Mouse (Mus musculus): ENCODE measurements around the gene C77080.

Gene C77080

GRCm38 (mm10) chr4:129261196-129261595 is at the start of gene C77080:
Gene C77080 (minus strand): TSS chr4:129261404.
- in situ Hi-C loops (cut with MboI) = no loop called here

- in situ Hi-C loops (cut with MboI) = no loop called here
Observed at GRCm38 (mm10) chr4:129307936-129308335, 46.7 kb upstream of the C77080 start.

DNA sequence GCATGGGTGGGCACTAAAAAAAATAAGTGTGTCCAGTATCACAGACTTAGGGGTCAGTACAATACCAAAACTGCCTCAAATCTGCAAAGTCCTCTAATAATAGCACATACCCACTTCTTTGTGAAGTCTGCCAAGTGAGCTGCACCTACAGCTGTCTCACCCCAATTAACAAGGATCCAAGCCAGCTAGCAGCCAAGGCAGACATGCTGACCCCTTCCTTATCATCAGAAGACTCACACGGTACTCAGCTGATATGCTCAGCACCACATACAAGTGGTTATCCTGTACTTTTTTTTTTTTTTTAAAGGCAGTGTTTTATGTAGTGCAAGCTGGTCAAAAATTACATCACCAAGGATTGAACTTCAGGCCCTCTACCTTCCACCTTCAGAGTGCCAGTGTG is 43.1 kb upstream of the C77080 start:
- in situ Hi-C loops (cut with MboI) = no loop called here

- in situ Hi-C loops (cut with MboI) = no loop called here
Observed at GRCm38 (mm10) chr4:129303816-129304215, 42.6 kb upstream of the C77080 start.

GRCm38 (mm10) chr4:129303401-129303800 is 42.2 kb upstream of the C77080 start:
- in situ Hi-C loops (cut with MboI) = no loop called here

DNA sequence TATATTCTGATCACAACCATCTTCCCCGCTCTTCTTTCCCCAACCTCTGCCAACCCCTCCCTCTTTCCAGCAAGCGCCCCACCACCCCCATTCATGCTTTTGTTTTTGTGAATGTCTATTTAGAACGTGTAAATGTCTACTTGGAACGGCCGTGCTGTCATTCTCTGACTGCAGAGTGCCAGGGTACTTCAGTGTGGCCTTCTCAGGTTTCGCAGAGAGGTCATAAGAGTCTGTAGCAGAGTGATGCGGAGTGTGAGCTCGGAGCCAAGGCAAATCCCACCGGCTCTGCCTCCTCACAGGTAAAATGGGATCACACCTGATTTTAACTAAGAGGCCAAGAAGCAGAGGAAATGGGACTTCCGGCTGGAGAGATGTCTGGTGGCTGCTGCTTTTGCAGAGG is 37.9 kb upstream of the C77080 start:
- in situ Hi-C loops (cut with MboI) = no loop called here

DNA sequence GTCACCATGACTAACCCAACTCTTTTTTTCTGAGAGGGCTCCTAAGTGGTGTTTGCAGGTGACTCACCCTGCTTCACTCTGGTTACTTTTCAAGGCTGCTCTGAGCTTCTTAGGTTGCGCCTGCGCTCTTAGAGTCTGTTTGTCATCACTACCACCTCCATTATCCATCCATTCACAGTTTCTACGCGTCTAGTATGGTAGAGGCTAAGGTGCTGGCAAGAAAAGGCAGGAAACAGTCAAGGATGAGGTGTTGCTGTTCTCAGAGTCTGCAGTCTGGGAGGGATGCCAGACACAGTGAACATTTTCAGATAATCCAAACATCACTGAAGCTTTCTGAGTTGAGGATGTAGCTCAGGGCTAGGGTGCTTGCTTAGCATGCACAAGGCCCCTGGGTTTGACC is 36.5 kb upstream of the C77080 start:
- in situ Hi-C loops (cut with MboI) = no loop called here

DNA sequence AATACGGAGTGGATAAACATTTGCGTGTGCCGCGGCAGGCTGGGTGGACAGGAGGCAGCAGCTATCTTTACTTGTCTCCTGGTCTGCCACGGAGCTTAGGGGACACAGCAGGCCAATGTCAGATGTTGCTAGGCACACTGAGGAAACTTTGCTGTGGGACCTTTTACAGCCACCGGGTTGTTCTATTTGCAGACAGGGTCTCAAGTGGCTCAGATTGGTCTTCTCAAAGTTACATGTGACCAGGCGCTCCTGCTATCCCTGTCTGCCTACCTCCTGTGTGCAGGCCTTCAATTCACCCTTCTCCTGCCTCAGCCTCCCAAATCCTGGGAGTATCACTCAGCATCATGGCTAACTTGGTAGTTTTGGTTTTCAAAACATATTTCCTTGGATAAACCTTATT is 34.9 kb upstream of the C77080 start:
- in situ Hi-C loops (cut with MboI) = no loop called here

GRCm38 (mm10) chr4:129295188-129295587 is 34.0 kb upstream of the C77080 start:
- in situ Hi-C loops (cut with MboI) = no loop called here

DNA sequence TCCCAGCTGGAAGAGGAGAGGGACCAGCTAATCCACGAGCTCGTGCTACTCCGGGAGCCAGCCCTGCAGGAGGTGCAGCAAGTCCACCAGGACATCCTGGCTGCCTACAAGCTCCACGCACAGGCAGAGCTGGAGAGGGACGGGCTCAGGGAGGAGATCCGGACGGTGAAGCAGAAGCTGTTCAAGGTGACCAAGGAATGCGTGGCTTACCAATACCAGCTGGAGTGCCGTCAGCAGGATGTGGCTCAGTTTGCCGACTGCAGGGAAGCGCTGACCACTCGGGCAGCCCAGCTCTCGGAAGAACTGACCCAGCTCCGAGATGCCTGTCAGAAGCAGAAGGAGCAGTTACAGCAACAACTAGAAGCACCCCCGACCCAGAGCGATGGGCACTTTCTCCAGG is 32.5 kb upstream of the C77080 start:
- in situ Hi-C loops (cut with MboI) = no loop called here

- in situ Hi-C loops (cut with MboI) = no loop called here
Observed at GRCm38 (mm10) chr4:129292831-129293230, 31.6 kb upstream of the C77080 start.

DNA sequence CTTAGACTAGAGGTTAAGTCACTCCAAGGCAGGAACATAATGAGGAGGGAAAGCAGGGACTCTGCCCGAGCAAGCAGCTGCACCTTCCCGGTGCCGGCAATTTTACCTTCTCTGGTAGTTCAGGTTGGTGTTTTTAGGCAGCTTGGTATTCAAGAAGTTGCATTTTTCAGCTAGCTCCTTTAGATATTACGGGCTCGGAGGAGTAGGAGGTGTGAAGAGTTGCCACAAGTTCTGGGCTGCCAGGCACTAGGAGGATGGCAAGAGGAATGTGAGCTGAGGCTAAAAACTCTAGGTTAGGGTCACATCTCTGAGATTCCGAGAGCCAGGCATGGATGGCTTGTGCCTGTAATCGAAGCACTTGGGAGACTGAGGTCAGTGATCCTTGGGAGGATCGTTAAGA is 28.5 kb upstream of the C77080 start:
- in situ Hi-C loops (cut with MboI) = no loop called here

DNA sequence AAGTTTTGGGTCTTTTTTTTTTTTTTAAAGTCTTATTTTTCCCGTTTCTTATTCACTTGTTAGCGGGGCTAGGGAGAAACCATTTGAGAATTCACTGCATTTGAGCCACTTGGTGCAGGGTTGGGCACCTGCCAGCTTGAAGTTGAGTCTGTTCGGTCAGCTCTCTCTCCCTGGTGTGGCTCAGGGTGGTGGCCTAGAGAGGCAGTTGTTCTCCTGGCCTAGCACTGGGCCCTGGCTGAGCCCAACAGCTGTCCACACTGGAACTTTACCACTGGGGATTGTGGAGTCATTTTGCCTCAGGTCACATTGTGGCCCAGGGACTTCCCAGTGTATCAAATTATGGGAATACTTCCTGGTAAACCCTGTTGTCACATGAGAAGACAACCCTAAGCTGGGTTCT is 26.9 kb upstream of the C77080 start:
- in situ Hi-C loops (cut with MboI) = no loop called here

GRCm38 (mm10) chr4:129287472-129287981 is 26.3 kb upstream of the C77080 start, which contains the start of gene Sync:
Gene Sync (plus strand): TSS chr4:129287617.
- in situ Hi-C loops (cut with MboI) = no loop called here

DNA sequence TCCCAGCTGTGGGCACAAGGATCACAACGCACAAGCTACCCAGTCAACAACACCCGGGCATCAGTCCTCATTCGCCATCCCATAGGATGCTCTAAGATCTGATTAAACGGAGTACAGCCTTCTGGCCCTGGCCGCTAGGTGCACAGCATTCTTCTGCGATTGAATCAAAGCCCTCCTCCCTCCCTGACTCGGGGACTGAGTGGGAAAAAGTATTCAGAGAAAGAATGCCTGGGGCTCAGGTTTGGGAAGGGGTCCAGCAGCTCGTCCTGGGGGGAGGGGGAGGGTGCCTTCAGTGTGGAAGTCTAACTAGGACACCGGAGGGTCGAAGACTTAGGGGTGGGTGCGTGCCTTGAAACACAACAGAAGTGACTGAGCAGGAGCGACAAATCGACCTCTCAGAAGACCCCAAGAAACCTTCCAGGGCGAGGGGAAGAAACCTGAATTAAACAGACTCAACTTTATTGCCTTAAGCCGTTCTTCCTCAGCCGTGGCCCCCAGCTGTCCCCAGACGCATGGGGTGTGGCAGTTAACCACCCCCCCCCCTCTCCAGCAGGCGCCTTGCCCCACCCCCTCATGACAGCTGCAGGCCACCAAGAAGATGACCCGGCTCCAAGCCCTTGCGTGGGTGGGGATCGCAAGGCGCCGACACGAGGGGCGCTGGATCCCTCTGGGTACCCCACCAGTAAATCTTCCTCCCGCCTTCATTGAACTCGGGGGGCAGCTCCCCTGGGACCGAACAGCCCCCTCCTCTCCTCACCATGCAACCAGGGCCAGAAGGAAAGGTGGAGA is 25.7 kb upstream of the C77080 start:
- in situ Hi-C loops (cut with MboI) = no loop called here

DNA sequence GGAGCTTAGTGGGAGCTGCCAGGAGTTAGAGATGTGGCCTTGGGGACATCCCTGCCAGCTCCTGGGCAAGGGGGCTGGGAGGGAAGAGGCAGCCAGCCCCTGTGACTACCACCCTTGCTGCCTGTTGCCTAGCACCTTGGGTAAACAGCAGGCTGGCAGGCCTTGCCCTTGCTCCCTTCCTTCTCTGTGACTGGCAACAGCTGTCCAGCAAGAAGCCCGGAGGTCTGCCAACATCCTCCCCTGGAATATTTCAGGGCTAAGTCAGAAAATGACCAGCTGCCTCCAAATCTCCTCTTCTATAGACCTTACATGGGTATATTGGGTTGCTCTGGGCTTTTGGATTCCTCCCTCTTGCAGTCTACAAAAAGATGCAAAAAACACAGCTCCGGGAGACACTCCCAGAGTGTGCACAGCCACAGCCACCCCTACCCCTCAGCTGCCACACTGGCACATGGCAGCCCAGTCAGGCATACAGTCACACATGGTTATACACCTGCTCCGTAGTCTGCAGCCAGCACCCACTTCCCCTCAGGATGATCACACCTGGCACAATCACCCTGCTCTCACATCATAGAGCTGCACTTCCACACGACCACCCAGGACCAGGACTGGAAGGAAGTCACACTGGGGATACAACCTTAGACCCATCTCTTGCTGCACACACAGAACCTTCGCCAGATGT is 24.9 kb upstream of the C77080 start:
- in situ Hi-C loops (cut with MboI) = no loop called here

DNA sequence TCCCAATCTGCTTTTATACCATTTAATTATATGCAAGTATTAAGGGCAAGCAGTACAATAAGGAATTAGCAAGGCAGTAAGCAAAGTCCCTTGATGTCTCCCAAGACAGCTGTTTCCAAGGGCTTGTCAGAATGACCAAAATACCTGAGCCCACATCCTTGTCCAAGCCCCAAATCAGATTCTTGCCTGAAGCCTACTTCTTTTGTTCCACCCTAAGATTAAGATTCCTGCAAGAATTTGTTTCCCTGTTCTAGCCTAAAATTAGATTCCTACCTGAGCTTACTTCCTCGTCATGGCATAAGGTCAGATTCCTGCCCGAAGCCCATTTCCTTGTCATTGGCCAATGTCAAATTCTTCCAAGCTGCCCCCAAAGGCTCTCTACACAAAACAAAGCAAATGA is 23.5 kb upstream of the C77080 start:
- in situ Hi-C loops (cut with MboI) = no loop called here

- in situ Hi-C loops (cut with MboI) = no loop called here
Observed at GRCm38 (mm10) chr4:129283226-129283625, 22.0 kb upstream of the C77080 start.

- in situ Hi-C loops (cut with MboI) = no loop called here
Observed at GRCm38 (mm10) chr4:129282786-129283185, 21.6 kb upstream of the C77080 start.

DNA sequence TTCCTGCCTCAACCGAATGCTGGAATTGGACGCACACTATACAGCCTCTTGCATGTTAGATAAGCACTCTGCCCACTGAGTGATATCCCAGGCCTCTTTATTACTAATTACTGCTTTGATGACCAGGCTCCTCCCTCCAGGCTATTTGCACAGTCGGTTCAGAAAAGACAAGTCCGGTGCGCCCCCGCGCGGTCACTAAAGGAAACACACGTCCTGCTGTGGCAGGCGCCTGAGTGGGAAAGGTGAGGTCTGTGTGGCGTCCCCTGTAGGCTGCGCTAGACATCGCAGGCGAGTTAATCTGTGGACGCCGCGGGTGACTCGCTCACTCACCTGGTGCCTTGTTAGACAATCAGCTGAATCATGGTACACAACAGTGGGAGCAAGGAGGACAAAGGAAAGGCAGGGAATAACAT is 15.3 kb upstream of the C77080 start:
- in situ Hi-C loops (cut with MboI) = no loop called here

GRCm38 (mm10) chr4:129272756-129273046 is 11.5 kb upstream of the C77080 start:
- in situ Hi-C loops (cut with MboI) = no loop called here

- in situ Hi-C loops (cut with MboI) = no loop called here
Observed at GRCm38 (mm10) chr4:129271991-129272755, 11.0 kb upstream of the C77080 start.

GRCm38 (mm10) chr4:129268698-129269097 is 7.5 kb upstream of the C77080 start:
- in situ Hi-C loops (cut with MboI) = no loop called here
